Mouse (Mus musculus): ENCODE results near the gene Neurod2. TPM values are rescaled to one million over a fixed set of nuclear protein-coding genes. Genes with fewer than 3 reads are reported as not detected.

Gene Neurod2
- polyA plus RNA-seq, 1 experiment from 2014 or later, result 3.8 TPM

DNA sequence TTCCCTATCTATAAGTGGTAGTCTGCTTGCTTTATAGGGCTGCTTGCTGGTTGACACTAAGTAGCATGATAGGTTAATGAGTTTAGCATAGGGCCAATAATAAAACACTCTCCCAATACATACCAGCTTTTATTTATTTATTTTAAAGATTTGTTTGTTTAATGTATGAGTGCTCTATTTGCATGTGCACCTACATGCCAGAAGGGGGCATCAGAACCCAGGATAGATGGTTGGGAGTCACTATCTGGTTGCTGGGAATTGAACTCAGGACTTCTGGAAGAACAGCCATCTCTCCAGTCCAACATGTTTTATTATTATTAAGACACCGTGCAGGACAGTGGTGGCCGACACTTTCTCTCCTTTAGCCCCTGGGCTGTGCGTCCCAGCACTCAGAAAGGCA is 2.7 kb upstream of the Neurod2 start:
- Histone ChIP-seq H3K27me3 (ENCODE audit: control insufficient read depth, insufficient read depth, low read length) (peaks cover 99% of the 10 kb centered on the region), H3K9ac (ENCODE audit: low read length) (no peak overlapping the region), H3K36me3 (ENCODE audit: control insufficient read depth, insufficient read depth, low read length) (no peaks in the 10 kb centered on the region), H3K4me3 (ENCODE audit: low read depth, low read length) (no peak overlapping the region), H3K27ac (ENCODE audit: low read depth, low read length) (no peak overlapping the region), H3K4me1 (replicated peaks; ENCODE audit: control insufficient read depth, insufficient read depth, low read length) (peaks cover 16% of the 10 kb centered on the region), H3K4me2 (ENCODE audit: low read depth, low read length, severe bottlenecking) (no peak overlapping the region), H3K9me3 (ENCODE audit: control insufficient read depth, low read length) (no peaks in the 10 kb centered on the region)
- 78% methylated on average over 3 of the region's 3 CpGs for WGBS
- DNase-seq (ENCODE audit: low spot score) (no peak), ATAC-seq (replicated peaks; ENCODE audit: low FRiP score) (no peak)

DNA sequence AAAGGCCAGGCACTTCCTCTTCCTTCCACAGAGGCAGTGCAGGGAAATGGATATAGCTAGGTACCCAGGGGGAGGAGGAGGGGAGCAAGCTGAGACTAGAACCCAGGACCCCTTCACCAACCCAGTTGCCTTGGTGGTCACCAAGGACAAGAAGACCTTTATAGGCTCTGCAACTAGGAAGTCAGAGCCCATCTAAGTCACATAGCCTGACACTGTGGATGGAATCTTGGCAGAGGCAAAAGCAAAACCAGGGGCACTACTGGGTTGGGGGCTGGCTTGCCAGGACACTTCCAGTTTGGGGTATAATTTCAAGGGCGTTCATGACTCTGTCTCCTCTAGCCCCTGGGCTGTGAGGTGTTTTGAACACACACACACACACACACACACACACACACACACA is 2.0 kb upstream of the Neurod2 start:
- WGBS, result 43% methylated on average over 1 of the region's 1 CpGs
- H3K27ac ChIP-seq (ENCODE audit: low read depth, low read length), result no peak overlapping the region
- no peaks in the 10 kb centered on the region for H3K36me3 ChIP-seq (ENCODE audit: control insufficient read depth, insufficient read depth, low read length)
- peaks cover 22% of the 10 kb centered on the region for H3K4me1 ChIP-seq (replicated peaks; ENCODE audit: control insufficient read depth, insufficient read depth, low read length)
- no peak overlapping the region for H3K4me3 ChIP-seq (ENCODE audit: low read depth, low read length)
- DNase-seq (ENCODE audit: low spot score), result no peak
- no peaks in the 10 kb centered on the region for H3K9me3 ChIP-seq (ENCODE audit: control insufficient read depth, low read length)
- no peak overlapping the region for H3K9ac ChIP-seq (ENCODE audit: low read length)
- H3K4me2 ChIP-seq (ENCODE audit: low read depth, low read length, severe bottlenecking), result no peak overlapping the region
- peaks cover 99% of the 10 kb centered on the region for H3K27me3 ChIP-seq (ENCODE audit: control insufficient read depth, insufficient read depth, low read length)
- no peak for ATAC-seq (replicated peaks; ENCODE audit: low FRiP score)

DNA sequence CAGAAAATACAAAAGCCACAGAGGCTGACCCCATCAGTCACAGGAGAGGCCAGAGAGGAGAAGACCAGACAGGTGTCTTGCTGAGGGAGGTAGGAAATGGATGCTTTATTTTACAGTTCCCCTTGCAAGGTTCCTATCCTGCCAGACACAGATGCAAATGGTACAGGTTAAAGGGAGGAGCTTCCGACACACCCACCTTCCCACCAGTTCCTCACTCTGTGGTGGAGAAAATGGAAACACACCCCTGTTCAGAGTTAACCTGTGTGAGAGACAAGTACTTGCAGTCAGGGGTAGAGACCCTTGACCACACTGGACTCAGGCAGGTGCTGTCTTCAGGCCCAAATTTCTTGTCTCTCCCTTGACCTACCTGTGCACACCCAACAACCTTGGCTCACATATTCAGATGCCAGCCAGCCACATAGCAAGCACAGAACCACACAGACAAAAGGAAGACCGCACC is 1.3 kb upstream of the Neurod2 start:
- H3K36me3 ChIP-seq (ENCODE audit: control insufficient read depth, insufficient read depth, low read length), result no peaks in the 10 kb centered on the region
- H3K27ac ChIP-seq (ENCODE audit: low read depth, low read length), result no peak overlapping the region
- WGBS, result 59% methylated on average over 2 of the region's 2 CpGs
- ATAC-seq (replicated peaks; ENCODE audit: low FRiP score), result no peak
- H3K4me3 ChIP-seq (ENCODE audit: low read depth, low read length), result no peak overlapping the region
- no peak for DNase-seq (ENCODE audit: low spot score)
- no peak overlapping the region for H3K4me2 ChIP-seq (ENCODE audit: low read depth, low read length, severe bottlenecking)
- H3K9me3 ChIP-seq (ENCODE audit: control insufficient read depth, low read length), result no peaks in the 10 kb centered on the region
- peaks cover 99% of the 10 kb centered on the region for H3K27me3 ChIP-seq (ENCODE audit: control insufficient read depth, insufficient read depth, low read length)
- H3K9ac ChIP-seq (ENCODE audit: low read length), result no peak overlapping the region
- peaks cover 22% of the 10 kb centered on the region for H3K4me1 ChIP-seq (replicated peaks; ENCODE audit: control insufficient read depth, insufficient read depth, low read length)

DNA sequence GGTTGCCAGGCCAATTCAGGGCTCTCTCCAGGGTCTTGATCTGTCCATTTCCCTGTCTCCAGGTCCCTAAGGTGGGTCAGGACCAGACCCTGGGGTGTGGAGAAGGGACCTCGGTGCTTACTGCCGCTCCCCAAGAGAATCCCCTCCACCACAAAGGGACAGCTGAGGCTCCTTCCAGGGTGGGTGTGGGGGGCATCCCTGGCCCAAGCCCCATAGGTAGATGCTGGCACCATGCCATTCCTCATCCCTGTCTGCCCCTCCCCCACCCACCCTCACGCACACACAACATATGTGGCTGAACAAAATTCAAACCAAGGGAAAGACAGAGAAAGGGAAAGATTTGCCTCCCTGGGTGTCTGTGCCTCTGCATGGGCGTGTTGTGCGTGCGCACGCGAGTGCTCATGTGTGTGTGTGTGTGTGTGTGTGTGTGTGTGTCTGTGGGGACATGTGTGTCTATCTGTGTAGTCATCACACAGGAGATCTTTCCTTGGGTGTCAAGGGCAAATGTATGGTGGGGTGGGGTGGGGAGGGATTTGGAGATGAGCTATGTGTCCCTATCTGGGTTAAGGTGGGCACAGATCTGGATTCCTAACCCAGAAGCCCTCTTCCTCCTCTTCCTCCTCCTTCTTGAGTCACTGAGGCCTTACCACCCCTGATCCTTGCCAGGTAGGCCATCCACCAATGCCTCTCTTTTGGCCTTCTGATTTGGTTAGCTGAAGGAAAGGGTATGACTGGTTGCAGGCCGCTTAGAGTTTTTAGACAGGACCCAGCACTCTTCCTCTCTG is 704 bp upstream of the Neurod2 start:
- DNase-seq (ENCODE audit: low spot score) (peak; percentile 47), ATAC-seq (replicated peaks; ENCODE audit: low FRiP score) (no peak)
- no peaks in the 10 kb centered on the region for H3K9me3 ChIP-seq (ENCODE audit: control insufficient read depth, low read length)
- H3K36me3 ChIP-seq (ENCODE audit: control insufficient read depth, insufficient read depth, low read length), result no peaks in the 10 kb centered on the region
- H3K4me2 ChIP-seq (ENCODE audit: low read depth, low read length, severe bottlenecking), result no peak overlapping the region
- H3K27ac ChIP-seq (ENCODE audit: low read depth, low read length), result no peak overlapping the region
- H3K9ac ChIP-seq (ENCODE audit: low read length), result no peak overlapping the region
- 27% methylated on average over 9 of the region's 9 CpGs for WGBS
- no peak overlapping the region for H3K4me3 ChIP-seq (ENCODE audit: low read depth, low read length)
- H3K27me3 ChIP-seq (ENCODE audit: control insufficient read depth, insufficient read depth, low read length), result peaks cover 99% of the 10 kb centered on the region
- H3K4me1 ChIP-seq (replicated peaks; ENCODE audit: control insufficient read depth, insufficient read depth, low read length), result peaks cover 22% of the 10 kb centered on the region

DNA sequence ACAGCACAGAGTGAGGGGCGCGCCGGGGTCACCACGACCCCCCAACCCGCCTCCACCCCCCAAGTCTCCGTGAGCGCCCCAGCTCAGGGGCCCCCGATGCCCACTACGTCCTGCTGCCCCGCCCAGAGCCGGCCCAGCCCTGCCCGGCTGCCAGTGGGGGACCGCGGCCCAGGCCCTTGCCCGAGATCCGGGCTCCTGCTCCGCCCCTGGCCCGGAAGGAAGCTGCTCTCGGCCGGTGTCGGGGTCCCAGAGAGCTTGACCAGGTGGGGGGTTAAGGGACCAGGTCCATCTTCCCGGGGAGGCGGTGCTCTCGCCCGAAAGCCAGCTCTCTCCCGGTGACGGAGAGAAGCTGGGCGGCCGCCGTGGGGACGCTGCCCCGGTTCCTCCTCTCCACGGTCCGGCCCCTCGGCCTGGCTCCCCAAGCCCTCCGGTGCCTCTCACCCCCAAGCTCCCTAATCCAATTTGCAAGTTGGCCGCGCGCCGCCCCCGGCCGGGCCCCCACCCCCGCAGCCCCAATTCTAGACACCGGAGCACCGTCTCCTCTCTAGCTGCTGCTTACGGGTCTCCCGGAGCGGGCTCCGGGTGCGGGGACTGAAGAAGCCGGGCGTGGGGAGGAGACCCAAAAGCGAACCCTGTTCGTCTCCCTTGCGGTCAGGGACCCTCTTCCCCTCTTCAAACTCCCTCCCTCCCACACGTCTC is 928 bp downstream of the Neurod2 start:
- DNase-seq (ENCODE audit: low spot score) (peak; percentile 73), ATAC-seq (replicated peaks; ENCODE audit: low FRiP score) (no peak)
- peak overlapping the region; percentile 32; the same call in 1 of the 2 replicates for H3K4me2 ChIP-seq (ENCODE audit: low read depth, low read length, severe bottlenecking)
- peak overlapping the region; percentile 24 for H3K4me3 ChIP-seq (ENCODE audit: low read depth, low read length)
- peaks cover 13% of the 10 kb centered on the region for H3K4me1 ChIP-seq (replicated peaks; ENCODE audit: control insufficient read depth, insufficient read depth, low read length)
- H3K27me3 ChIP-seq (ENCODE audit: control insufficient read depth, insufficient read depth, low read length), result peaks cover 99% of the 10 kb centered on the region
- under 1% methylated on average over 55 of the region's 56 CpGs for WGBS
- H3K9ac ChIP-seq (ENCODE audit: low read length), result peak overlapping the region; percentile 29; the same call in 1 of the 2 replicates
- no peaks in the 10 kb centered on the region for H3K9me3 ChIP-seq (ENCODE audit: control insufficient read depth, low read length)
- no peaks in the 10 kb centered on the region for H3K36me3 ChIP-seq (ENCODE audit: control insufficient read depth, insufficient read depth, low read length)
- no peak overlapping the region for H3K27ac ChIP-seq (ENCODE audit: low read depth, low read length)

DNA sequence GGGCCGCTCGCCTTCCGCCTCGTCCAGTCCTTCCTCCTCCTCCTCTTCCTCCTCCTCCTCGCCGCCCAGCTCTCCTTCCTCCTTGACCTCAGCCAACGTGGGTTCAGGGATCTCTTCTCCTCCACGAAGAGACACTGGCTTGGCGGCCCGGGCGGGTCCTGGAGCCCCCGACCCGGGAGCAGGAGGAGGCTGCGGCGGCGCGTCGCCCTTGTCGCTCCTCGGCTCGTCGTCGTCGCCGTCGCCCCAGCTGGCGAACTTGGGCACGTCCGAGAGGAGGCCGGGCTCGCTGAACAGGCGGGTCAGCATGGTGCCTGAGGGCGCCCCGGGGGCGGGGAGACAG is 1.4 kb downstream of the Neurod2 start:
- peak overlapping the region; percentile 24 for H3K4me3 ChIP-seq (ENCODE audit: low read depth, low read length)
- no peaks in the 10 kb centered on the region for H3K36me3 ChIP-seq (ENCODE audit: control insufficient read depth, insufficient read depth, low read length)
- no peak overlapping the region for H3K27ac ChIP-seq (ENCODE audit: low read depth, low read length)
- H3K9ac ChIP-seq (ENCODE audit: low read length), result peak overlapping the region; percentile 29; the same call in 1 of the 2 replicates
- no peak for DNase-seq (ENCODE audit: low spot score)
- WGBS, result 0% methylated on average over 30 of the region's 35 CpGs
- ATAC-seq (replicated peaks; ENCODE audit: low FRiP score), result no peak
- peak overlapping the region; percentile 32; the same call in 1 of the 2 replicates for H3K4me2 ChIP-seq (ENCODE audit: low read depth, low read length, severe bottlenecking)
- peaks cover 99% of the 10 kb centered on the region for H3K27me3 ChIP-seq (ENCODE audit: control insufficient read depth, insufficient read depth, low read length)
- peaks cover 13% of the 10 kb centered on the region for H3K4me1 ChIP-seq (replicated peaks; ENCODE audit: control insufficient read depth, insufficient read depth, low read length)
- H3K9me3 ChIP-seq (ENCODE audit: control insufficient read depth, low read length), result no peaks in the 10 kb centered on the region

DNA sequence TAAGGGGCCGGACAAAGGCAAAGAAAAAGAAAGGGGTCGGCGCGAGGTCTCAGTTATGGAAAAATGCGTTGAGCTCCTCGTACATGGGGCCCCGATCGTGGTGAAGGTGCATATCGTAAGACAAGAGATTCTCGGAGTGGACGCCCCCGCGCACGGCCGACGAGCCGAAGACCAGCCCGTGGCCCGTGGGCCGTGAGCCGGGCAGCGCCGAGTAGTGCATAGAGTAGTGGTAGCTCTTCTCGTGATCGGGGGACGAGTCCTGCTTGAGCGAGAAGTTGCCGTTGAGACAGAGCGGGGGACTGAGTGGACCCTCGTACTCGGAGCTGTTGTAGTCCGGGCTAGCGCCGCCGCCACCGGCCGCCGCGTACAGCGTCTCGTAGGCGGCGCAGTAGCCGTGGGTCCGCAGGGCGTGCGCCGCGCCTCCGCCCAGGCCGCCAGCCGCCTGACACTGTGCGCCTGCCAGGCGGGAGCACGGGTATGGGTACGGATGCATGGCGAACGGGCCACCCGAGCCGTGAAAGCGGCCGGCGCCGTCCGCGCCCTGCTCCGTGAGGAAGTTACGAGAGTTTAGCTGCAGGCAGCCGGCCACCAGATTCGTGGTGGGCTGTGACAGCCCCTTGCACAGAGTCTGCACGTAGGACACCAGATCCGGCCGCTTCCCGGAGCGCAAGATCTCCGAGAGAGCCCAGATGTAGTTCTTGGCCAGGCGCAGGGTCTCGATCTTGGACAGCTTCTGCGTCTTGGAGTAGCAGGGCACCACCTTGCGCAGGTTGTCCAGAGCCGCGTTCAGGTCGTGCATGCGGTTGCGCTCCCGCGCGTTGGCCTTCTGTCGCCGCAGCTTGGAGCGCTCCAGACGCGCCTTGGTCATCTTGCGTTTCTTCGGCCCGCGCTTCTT is 2.1 kb downstream of the Neurod2 start:
- Histone ChIP-seq H3K4me1 (replicated peaks; ENCODE audit: control insufficient read depth, insufficient read depth, low read length) (peaks cover 13% of the 10 kb centered on the region), H3K9me3 (ENCODE audit: control insufficient read depth, low read length) (no peaks in the 10 kb centered on the region), H3K27me3 (ENCODE audit: control insufficient read depth, insufficient read depth, low read length) (peaks cover 99% of the 10 kb centered on the region), H3K4me2 (ENCODE audit: low read depth, low read length, severe bottlenecking) (peak overlapping the region; percentile 32), H3K36me3 (ENCODE audit: control insufficient read depth, insufficient read depth, low read length) (no peaks in the 10 kb centered on the region), H3K9ac (ENCODE audit: low read length) (no peak overlapping the region; the same call in 1 of the 2 replicates), H3K4me3 (ENCODE audit: low read depth, low read length) (peak overlapping the region; percentile 24), H3K27ac (ENCODE audit: low read depth, low read length) (no peak overlapping the region)
- DNase-seq (ENCODE audit: low spot score) (peak; percentile 69), ATAC-seq (replicated peaks; ENCODE audit: low FRiP score) (no peak)
- WGBS, result under 1% methylated on average over 97 of the region's 97 CpGs

DNA sequence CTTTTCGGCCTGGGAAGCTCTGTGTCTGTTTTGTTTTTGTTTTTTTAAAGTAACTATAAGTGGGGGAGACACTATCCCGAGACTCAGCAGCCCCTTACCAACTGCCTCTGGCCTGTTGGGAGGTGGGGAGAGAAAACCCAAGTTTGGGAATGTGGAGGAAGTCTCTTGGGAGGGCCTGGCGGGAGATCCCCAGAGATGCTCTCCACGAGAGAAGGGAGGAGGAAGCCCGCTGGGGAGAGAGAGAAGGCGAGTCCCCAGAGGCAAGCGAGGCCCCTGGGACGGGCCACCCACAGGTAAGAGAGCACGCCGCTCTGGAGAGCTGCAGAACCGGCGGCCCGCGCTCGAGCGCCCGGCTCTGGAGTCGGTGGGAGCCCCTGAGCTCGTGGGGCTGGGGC is 2.7 kb downstream of the Neurod2 start:
- no peaks in the 10 kb centered on the region for H3K36me3 ChIP-seq (ENCODE audit: control insufficient read depth, insufficient read depth, low read length)
- peak overlapping the region; percentile 32; the same call in 1 of the 2 replicates for H3K4me2 ChIP-seq (ENCODE audit: low read depth, low read length, severe bottlenecking)
- 2% methylated on average over 19 of the region's 19 CpGs for WGBS
- DNase-seq (ENCODE audit: low spot score), result peak; percentile 40
- H3K27me3 ChIP-seq (ENCODE audit: control insufficient read depth, insufficient read depth, low read length), result peaks cover 99% of the 10 kb centered on the region
- H3K9ac ChIP-seq (ENCODE audit: low read length), result no peak overlapping the region
- H3K4me3 ChIP-seq (ENCODE audit: low read depth, low read length), result peak overlapping the region; percentile 24
- no peaks in the 10 kb centered on the region for H3K9me3 ChIP-seq (ENCODE audit: control insufficient read depth, low read length)
- no peak for ATAC-seq (replicated peaks; ENCODE audit: low FRiP score)
- H3K4me1 ChIP-seq (replicated peaks; ENCODE audit: control insufficient read depth, insufficient read depth, low read length), result peaks cover 13% of the 10 kb centered on the region
- no peak overlapping the region for H3K27ac ChIP-seq (ENCODE audit: low read depth, low read length)

Measured in forebrain, embryonic 11.5 days (tissue).